Mouse (Mus musculus) myocyte (in vitro differentiated cells): ENCODE data around the gene Timm22. TPM values are rescaled to one million over a fixed set of nuclear protein-coding genes. Genes with fewer than 3 reads are reported as not detected.

Experiments used
- H3K27me3 ChIP-seq: one replicate; pipeline ENCODE4 v1.6.1; 2011; ENCODE audit not compliant: control insufficient read depth, insufficient read depth, insufficient read length
- H3K36me3 ChIP-seq: one replicate; pipeline ENCODE4 v1.6.1; 2011; ENCODE audit not compliant: control insufficient read depth, insufficient read depth
- H3K4me2 ChIP-seq: one replicate; pipeline ENCODE4 v1.6.1; 2011; ENCODE audit warnings: low read depth, control low read depth
- H3K4me3 ChIP-seq: one replicate; pipeline ENCODE4 v1.5.1; 2011; ENCODE audit warnings: mild to moderate bottlenecking, control low read depth, moderate library complexity
- H3K79me2 ChIP-seq: one replicate; pipeline ENCODE4 v1.6.1; 2011; ENCODE audit not compliant: control insufficient read depth, insufficient read depth
- H3ac ChIP-seq: one replicate; pipeline ENCODE4 v1.6.1; 2011; ENCODE audit not compliant: control insufficient read depth, insufficient read length
- CEBPB ChIP-seq: IDR thresholded peaks from 2 replicates; pipeline ENCODE4 v1.6.1; 2011; ENCODE audit warnings: mild to moderate bottlenecking, moderate library complexity; ENCODE audit not compliant: poor library complexity, insufficient read depth, severe bottlenecking
- E2F4 ChIP-seq: IDR thresholded peaks from one replicate; pipeline ENCODE4 v1.6.1; 2011; ENCODE audit warnings: mild to moderate bottlenecking, control low read depth, moderate library complexity; ENCODE audit not compliant: insufficient read depth
- MAX ChIP-seq: IDR thresholded peaks from one replicate; pipeline ENCODE4 v1.6.1; 2011; ENCODE audit warnings: low read depth, mild to moderate bottlenecking, control low read depth
- MYOD1 ChIP-seq, 3 experiments: IDR thresholded peaks; one replicate each; pipeline ENCODE4 v1.6.1; 2011; ENCODE audit warnings: control low read depth in 2 of 3, low read depth in 2 of 3, mild to moderate bottlenecking in 2 of 3, moderate library complexity in 1 of 3; ENCODE audit not compliant: insufficient read length in 2 of 3, control insufficient read depth in 1 of 3
- MYOG ChIP-seq, 3 experiments: IDR thresholded peaks; one replicate each; pipeline ENCODE4 v1.6.1; 2011; ENCODE audit warnings: control low read depth in 2 of 3, low read depth in 2 of 3, mild to moderate bottlenecking in 2 of 3; ENCODE audit not compliant: insufficient read length in 2 of 3, control insufficient read depth in 1 of 3, insufficient read depth in 1 of 3
- POLR2A ChIP-seq: IDR thresholded peaks from one replicate; pipeline ENCODE4 v1.6.1; 2011; ENCODE audit warnings: low read depth, mild to moderate bottlenecking, control low read depth, moderate library complexity; ENCODE audit not compliant: insufficient read length
- POLR2AphosphoS2 ChIP-seq: IDR thresholded peaks from one replicate; pipeline ENCODE4 v1.6.1; 2011; ENCODE audit warnings: low read depth, control low read depth; ENCODE audit not compliant: insufficient read length
- REST ChIP-seq: IDR thresholded peaks from one replicate; pipeline ENCODE4 v1.6.1; 2011; ENCODE audit warnings: mild to moderate bottlenecking, control low read depth, moderate library complexity; ENCODE audit not compliant: insufficient read depth, insufficient read length
- SRF ChIP-seq: IDR thresholded peaks from one replicate; pipeline ENCODE4 v1.6.1; 2011; ENCODE audit warnings: low read depth; ENCODE audit not compliant: control insufficient read depth, insufficient read length
- TCF12 ChIP-seq: IDR thresholded peaks from one replicate; pipeline ENCODE4 v1.6.1; 2011; ENCODE audit warnings: mild to moderate bottlenecking, control low read depth; ENCODE audit not compliant: poor library complexity, insufficient read depth, severe bottlenecking
- TCF3 ChIP-seq: IDR thresholded peaks from one replicate; pipeline ENCODE4 v1.6.1; 2011; ENCODE audit warnings: low read depth, control low read depth; ENCODE audit not compliant: insufficient read length
- USF1 ChIP-seq: IDR thresholded peaks from one replicate; pipeline ENCODE4 v1.6.1; 2011; ENCODE audit warnings: low read depth, mild to moderate bottlenecking, control low read depth, moderate library complexity
- polyA plus RNA-seq: library from polyadenylated mRNA; unstranded; fragments of >200 nt; fragmentation: generic; extraction: Trizol; gene quantifications from one replicate; pipeline ENCODE4 v1.2.1, GENCODE M21; 2012; ENCODE audit warnings: missing spikeins

Timm22 gene
- polyA plus RNA-seq, 1 experiment: 101 TPM

DNA sequence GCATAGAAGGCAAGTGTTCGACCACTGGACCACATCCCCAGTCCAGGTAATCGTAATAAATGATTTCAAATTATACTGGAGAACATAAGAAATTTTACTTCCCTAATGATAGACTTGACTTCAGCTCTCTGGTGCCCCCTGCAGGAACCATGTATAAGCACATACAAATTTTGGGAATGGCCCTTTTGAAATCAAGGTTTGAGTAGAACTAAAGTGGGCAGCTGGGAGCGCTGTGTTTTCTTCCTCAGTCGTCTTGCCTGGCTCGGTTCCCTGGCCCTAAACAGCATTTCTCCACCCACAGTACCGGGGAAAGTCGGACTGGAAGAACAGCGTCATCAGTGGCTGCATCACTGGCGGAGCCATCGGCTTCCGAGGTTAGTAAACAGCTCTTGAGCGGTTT is 4.1 kb downstream of the Timm22 start:
- no peak overlapping the region for H3K4me2 ChIP-seq
- peaks cover 4% of the 10 kb centered on the region for H3K36me3 ChIP-seq
- H3ac ChIP-seq: no peak overlapping the region
- no peaks in the 10 kb centered on the region for H3K27me3 ChIP-seq
- TF ChIP-seq TCF3: no peak
- no peak for TF ChIP-seq POLR2A
- no peak for TF ChIP-seq REST
- TF ChIP-seq MYOD1 (IDR thresholded peaks at IDR 0.05; ENCODE audit: control insufficient read depth in 1 of 3, insufficient read length in 2 of 3, low read depth in 2 of 3): no peak
- no peak for TF ChIP-seq POLR2AphosphoS2
- TF ChIP-seq E2F4: no peak
- TF ChIP-seq MYOG (IDR thresholded peaks at IDR 0.05; ENCODE audit: control insufficient read depth in 1 of 3, insufficient read depth in 1 of 3, insufficient read length in 2 of 3, low read depth in 2 of 3): no peak
- TF ChIP-seq CEBPB: no peak
- TF ChIP-seq MAX: no peak
- TF ChIP-seq USF1: no peak
- no peak for TF ChIP-seq TCF12
- no peak for TF ChIP-seq SRF
- H3K79me2 ChIP-seq: peaks cover 15% of the 10 kb centered on the region
- H3K4me3 ChIP-seq: no peak overlapping the region

DNA sequence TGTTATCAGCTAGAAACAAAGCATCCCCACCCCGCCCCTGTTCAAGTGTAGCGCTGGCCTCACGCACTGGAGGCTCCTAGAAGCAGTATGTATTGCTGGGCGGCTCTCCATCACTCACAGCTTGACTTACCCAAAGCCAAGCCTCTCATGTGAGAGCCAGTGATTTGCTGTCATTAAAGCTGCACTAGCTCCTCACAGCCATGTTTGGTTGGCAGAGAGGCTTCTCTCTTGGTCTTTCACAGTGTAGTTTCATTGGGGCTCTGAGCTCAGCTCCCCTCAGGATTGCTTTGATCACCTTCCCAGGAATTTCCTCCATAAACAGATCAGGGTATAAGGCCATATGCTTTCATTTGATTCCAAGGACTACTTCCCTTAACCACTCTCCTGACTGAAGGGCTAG is 6.5 kb downstream of the Timm22 start:
- H3K36me3 ChIP-seq: peaks cover 10% of the 10 kb centered on the region
- H3K4me3 ChIP-seq: no peak overlapping the region
- no peak overlapping the region for H3ac ChIP-seq
- no peak overlapping the region for H3K4me2 ChIP-seq
- H3K27me3 ChIP-seq: no peaks in the 10 kb centered on the region
- H3K79me2 ChIP-seq: peaks cover 5% of the 10 kb centered on the region
- TF ChIP-seq MYOD1 (IDR thresholded peaks at IDR 0.05; ENCODE audit: control insufficient read depth in 1 of 3, insufficient read length in 2 of 3, low read depth in 2 of 3) (no peak), MYOG (IDR thresholded peaks at IDR 0.05; ENCODE audit: control insufficient read depth in 1 of 3, insufficient read depth in 1 of 3, insufficient read length in 2 of 3, low read depth in 2 of 3) (no peak), SRF (no peak), E2F4 (no peak), POLR2AphosphoS2 (peak; percentile 35)

DNA sequence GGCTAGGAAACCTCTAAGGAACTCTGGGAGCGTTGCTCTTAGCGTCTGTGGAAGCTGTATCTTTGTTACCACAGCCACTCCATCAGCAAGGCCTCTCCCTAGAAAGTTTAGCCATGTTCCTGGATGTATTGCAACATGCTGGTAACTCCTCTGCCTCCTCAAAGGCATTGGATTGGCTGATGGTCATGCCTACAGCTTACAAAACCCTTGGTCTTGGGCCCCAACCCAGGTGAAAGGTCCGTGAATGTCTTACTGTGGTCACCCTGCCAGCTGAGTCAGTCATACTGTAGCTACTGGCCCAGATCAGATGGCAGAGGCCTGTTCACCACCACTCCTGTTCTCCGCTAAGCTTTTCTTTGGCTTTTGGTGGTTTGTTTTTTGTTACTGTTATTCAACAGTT is 8.2 kb downstream of the Timm22 start:
- no peak for TF ChIP-seq POLR2A
- TF ChIP-seq TCF3: no peak
- TF ChIP-seq TCF12: no peak
- TF ChIP-seq MYOD1 (IDR thresholded peaks at IDR 0.05; ENCODE audit: control insufficient read depth in 1 of 3, insufficient read length in 2 of 3, low read depth in 2 of 3): no peak
- no peak for TF ChIP-seq CEBPB
- TF ChIP-seq MYOG (IDR thresholded peaks at IDR 0.05; ENCODE audit: control insufficient read depth in 1 of 3, insufficient read depth in 1 of 3, insufficient read length in 2 of 3, low read depth in 2 of 3): no peak
- no peak for TF ChIP-seq REST
- no peak for TF ChIP-seq USF1
- TF ChIP-seq MAX: no peak
- TF ChIP-seq E2F4: no peak
- TF ChIP-seq SRF: no peak
- no peak for TF ChIP-seq POLR2AphosphoS2
- H3K79me2 ChIP-seq: no peaks in the 10 kb centered on the region
- H3K27me3 ChIP-seq: no peaks in the 10 kb centered on the region
- H3K4me2 ChIP-seq: no peak overlapping the region
- H3K36me3 ChIP-seq: peaks cover 17% of the 10 kb centered on the region
- no peak overlapping the region for H3ac ChIP-seq
- H3K4me3 ChIP-seq: no peak overlapping the region

DNA sequence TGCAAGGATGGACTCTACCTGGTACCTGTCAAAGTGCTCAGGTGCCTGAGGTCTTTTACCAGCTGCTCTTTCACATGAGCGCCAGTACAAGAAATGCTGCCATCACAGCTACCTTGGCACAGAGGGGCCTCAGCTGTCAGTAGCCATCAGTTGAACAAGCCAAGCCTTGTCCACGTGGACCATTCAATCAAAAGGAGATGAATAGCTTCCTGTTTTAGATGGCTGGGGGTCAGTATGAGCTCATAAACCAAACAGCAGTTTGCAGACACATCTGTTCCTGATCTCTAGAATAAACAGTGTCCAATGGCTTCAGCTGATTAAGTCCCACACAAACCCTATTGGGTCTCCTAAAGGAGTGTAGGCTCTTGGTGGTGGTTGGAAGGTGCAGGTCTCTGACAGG is 9.2 kb downstream of the Timm22 start:
- Histone ChIP-seq H3ac (no peak overlapping the region), H3K4me3 (no peak overlapping the region), H3K36me3 (peaks cover 21% of the 10 kb centered on the region), H3K4me2 (no peak overlapping the region), H3K27me3 (no peaks in the 10 kb centered on the region), H3K79me2 (no peaks in the 10 kb centered on the region)
- TF ChIP-seq E2F4: no peak
- peak; percentile 74 to 97 (median 95) for TF ChIP-seq MYOD1 (IDR thresholded peaks at IDR 0.05; ENCODE audit: control insufficient read depth in 1 of 3, insufficient read length in 2 of 3, low read depth in 2 of 3)
- TF ChIP-seq USF1: peak; percentile 24

DNA sequence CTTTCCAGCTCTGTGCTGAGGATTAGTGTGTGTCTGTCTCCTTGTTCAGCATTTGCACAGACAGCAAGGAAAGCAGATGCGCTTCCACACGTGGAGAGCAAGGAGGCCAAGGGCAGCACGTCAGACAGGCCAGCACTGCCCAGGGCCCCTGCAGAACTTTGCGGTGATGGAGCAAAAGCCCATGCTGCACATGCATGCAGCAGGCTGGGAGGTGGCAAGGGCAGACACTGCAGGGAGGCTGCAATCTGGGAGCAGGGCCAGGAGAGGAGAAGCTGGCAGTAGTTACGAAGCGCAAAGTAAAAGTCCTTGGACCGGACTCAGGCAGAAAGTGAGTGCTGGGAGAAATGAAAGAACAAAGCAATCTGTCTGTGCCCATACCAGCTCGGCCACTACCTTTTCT is 11.7 kb downstream of the Timm22 start:
- H3K27me3 ChIP-seq: no peaks in the 10 kb centered on the region
- H3K4me2 ChIP-seq: no peak overlapping the region
- H3K4me3 ChIP-seq: no peak overlapping the region
- no peak for TF ChIP-seq MYOG (IDR thresholded peaks at IDR 0.05; ENCODE audit: control insufficient read depth in 1 of 3, insufficient read depth in 1 of 3, insufficient read length in 2 of 3, low read depth in 2 of 3)
- TF ChIP-seq POLR2AphosphoS2: peak; percentile 67
- peaks cover 32% of the 10 kb centered on the region for H3K36me3 ChIP-seq
- H3K79me2 ChIP-seq: no peaks in the 10 kb centered on the region
- no peak overlapping the region for H3ac ChIP-seq

DNA sequence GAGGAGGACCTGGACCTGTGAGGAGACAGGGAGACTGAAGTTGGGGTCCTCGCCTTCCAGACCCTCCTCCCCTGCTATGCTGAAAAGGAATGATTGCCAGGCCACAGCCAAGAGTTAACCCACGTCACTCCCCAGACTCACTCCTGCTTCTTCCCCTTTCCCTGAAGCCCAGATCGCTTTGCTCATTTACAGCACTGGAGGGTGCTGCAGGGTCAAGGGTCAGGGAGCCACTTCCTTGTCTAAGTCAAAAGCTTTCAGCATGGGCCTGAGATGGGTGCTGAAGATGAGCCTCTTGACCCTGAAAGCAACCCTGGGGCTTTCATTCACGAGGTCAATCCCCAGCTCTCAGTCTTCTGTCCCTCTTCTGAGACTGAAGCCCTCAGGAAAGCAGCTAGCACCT is 12.4 kb downstream of the Timm22 start:
- no peaks in the 10 kb centered on the region for H3K79me2 ChIP-seq
- H3K4me3 ChIP-seq: no peak overlapping the region
- H3K36me3 ChIP-seq: peaks cover 32% of the 10 kb centered on the region
- H3K4me2 ChIP-seq: no peak overlapping the region
- H3ac ChIP-seq: no peak overlapping the region
- TF ChIP-seq USF1: no peak
- TF ChIP-seq POLR2A: peak; percentile 14
- no peak for TF ChIP-seq MAX
- H3K27me3 ChIP-seq: no peaks in the 10 kb centered on the region
